Mouse (Mus musculus) hindbrain, postnatal 0 days (tissue): ENCODE measurements around the gene Hoxa3. TPM values are rescaled to one million over a fixed set of nuclear protein-coding genes. Genes with fewer than 3 reads are reported as not detected.

ENCODE experiments used
- ATAC-seq: fragments of 200-750 bp; cut with Nextera tagmentation; 2 replicates; pipeline ENCODE4 v1.8.0; 2017; ENCODE audit warnings: mild to moderate bottlenecking, moderate TSS enrichment, moderate library complexity
- DNase-seq: peaks from one replicate; pipeline ENCODE4 v3.0.0-alpha.2; 2015; ENCODE audit warnings: low spot score
- H3K27ac ChIP-seq: fragments of 300-500 bp; sonication (generic); 2 replicates; pipeline ENCODE4 v1.5.1; 2014; ENCODE audit warnings: mild to moderate bottlenecking
- H3K27me3 ChIP-seq: fragments of 300-500 bp; sonication (generic); 2 replicates; pipeline ENCODE4 v1.6.1; 2014; ENCODE audit warnings: low read length, mixed read lengths; ENCODE audit not compliant: insufficient read depth
- H3K36me3 ChIP-seq: fragments of 300-500 bp; sonication (generic); 2 replicates; pipeline ENCODE4 v1.6.1; 2014; ENCODE audit warnings: low read length, mixed read lengths; ENCODE audit not compliant: insufficient read depth
- H3K4me1 ChIP-seq: fragments of 300-500 bp; sonication (generic); 2 replicates; pipeline ENCODE4 v1.6.1; 2014; ENCODE audit warnings: antibody characterized with exemption, low read length, mixed read lengths; ENCODE audit not compliant: insufficient read depth
- H3K4me2 ChIP-seq: fragments of 300-500 bp; sonication (generic); 2 replicates; pipeline ENCODE4 v1.6.1; 2014; ENCODE audit warnings: low read depth, mild to moderate bottlenecking, low read length, moderate library complexity, mixed read lengths
- H3K4me3 ChIP-seq: fragments of 300-500 bp; sonication (generic); 2 replicates; pipeline ENCODE4 v1.5.1; 2014; ENCODE audit warnings: low read length
- H3K9ac ChIP-seq: fragments of 300-500 bp; sonication (generic); replicated peaks from 2 replicates; pipeline ENCODE4 v1.6.1; 2014; ENCODE audit warnings: mild to moderate bottlenecking, low read length, moderate library complexity, mixed read lengths
- H3K9me3 ChIP-seq: fragments of 300-500 bp; sonication (generic); 2 replicates; pipeline ENCODE4 v1.6.1; 2016; ENCODE audit warnings: low read length, mixed read lengths
- CTCF ChIP-seq: IDR thresholded peaks from 2 replicates; pipeline ENCODE4 v1.5.1; 2016; ENCODE audit warnings: antibody characterized with exemption, control low read depth, low read depth
- WGBS: fragments of 180-500 bp; shearing (Covaris S2); extraction: QIAGEN DNeasy Blood & Tissue Kit; methylation state at CpG from one replicate; pipeline ENCODE4 v1.1.7; 2014; 5-methylcytosine and 5-hydroxymethylcytosine counted together
- polyA plus RNA-seq: library from polyadenylated mRNA; unstranded; fragments of >200 nt; fragmentation: Nextera tagmentation; extraction: Ambion mirVana; gene quantifications from 2 replicates; pipeline ENCODE4 v1.2.1, GENCODE M21; 2015
- total RNA-seq: library from RNA; depleted of rRNA; stranded (reverse); fragments of >200 nt; gene quantifications from 2 replicates; pipeline ENCODE4 v1.2.3, GENCODE M21; 2014

The Hoxa3 gene
- total and polyA plus RNA-seq, 2 experiments from 2014 or later, result 7.9 to 9.8 TPM

- TF ChIP-seq CTCF, result no peak
- peak overlapping the region; percentile 39; the same call in 1 of the 2 replicates for H3K9ac ChIP-seq
Measured at GRCm38 (mm10) chr6:52161336-52162092, 51.6 kb downstream of the Hoxa3 start.

DNA sequence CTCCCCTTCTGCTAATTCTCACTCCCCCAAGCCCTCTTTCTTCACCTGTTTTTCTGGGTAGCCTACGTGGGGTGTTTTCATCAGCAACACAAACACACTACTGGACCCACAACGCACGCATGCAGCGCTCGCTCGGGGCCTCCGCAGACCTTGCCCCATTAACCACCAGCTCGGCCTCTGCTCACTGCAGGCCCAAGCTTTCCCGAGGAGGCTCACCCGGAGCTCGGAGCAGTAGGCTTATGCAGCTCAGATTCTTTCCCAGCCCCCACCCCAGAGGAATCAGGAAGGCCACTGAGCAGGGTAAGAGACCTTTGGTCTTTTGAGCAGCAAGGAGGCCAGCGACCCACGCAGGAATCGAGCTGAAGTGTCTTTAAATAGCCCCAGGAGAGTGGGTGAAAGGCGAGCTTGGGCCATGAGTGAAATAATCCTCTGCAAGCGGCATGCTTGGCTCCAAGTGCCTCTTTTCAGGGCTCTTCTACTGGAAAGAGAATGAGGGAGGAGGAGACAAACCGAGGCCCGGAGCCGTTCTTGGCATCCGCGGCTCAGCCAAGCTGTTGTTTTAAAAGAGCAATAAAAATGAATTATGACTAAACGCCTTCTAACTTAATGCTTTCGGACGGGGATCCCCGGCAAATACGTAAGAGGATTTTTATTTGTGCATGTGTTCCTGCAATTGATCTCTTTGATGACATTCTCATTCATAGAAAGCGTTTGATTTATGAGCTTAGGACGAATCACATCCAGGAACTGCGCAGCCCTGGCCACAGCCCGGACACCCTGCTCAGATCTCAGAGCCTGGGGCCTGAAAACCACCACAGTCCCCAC lies 52.4 kb downstream of the Hoxa3 start:
- Histone ChIP-seq H3K36me3 (no peaks in the 10 kb centered on the region), H3K4me3 (peak overlapping the region; percentile 67), H3K4me1 (no peaks in the 10 kb centered on the region), H3K27ac (peak overlapping the region; percentile 71), H3K27me3 (peaks cover 49% of the 10 kb centered on the region), H3K9me3 (no peaks in the 10 kb centered on the region), H3K9ac (peak overlapping the region; percentile 39), H3K4me2 (peak overlapping the region; percentile 93)
- DNase-seq (peak; percentile 65), ATAC-seq (no peak)
- 5% methylated on average over 30 of the region's 30 CpGs for WGBS
- TF ChIP-seq CTCF, result no peak; the same call in 1 of the 2 replicates

More at GRCm38 (mm10) chr6:52161336-52162092, 51.6 kb downstream of the Hoxa3 start:
- ATAC-seq (no peak), DNase-seq (peak; percentile 4)
- H3K27me3 ChIP-seq, result peaks cover 42% of the 10 kb centered on the region
- H3K4me3 ChIP-seq, result peak overlapping the region; percentile 67
- peak overlapping the region; percentile 71 for H3K27ac ChIP-seq
- H3K36me3 ChIP-seq, result no peaks in the 10 kb centered on the region
- H3K4me2 ChIP-seq, result peak overlapping the region; percentile 93
- H3K4me1 ChIP-seq, result no peaks in the 10 kb centered on the region
- WGBS, result 7% methylated on average over 8 of the region's 8 CpGs
- no peaks in the 10 kb centered on the region for H3K9me3 ChIP-seq

GRCm38 (mm10) chr6:52159979-52160378 lies 53.2 kb downstream of the Hoxa3 start:
- WGBS, result 5% methylated on average over 8 of the region's 9 CpGs
- Histone ChIP-seq H3K27me3 (peaks cover 56% of the 10 kb centered on the region), H3K9ac (peak overlapping the region; percentile 72; the same call in 1 of the 2 replicates), H3K27ac (peak overlapping the region; percentile 71; the same call in 1 of the 2 replicates), H3K4me1 (no peaks in the 10 kb centered on the region), H3K9me3 (no peaks in the 10 kb centered on the region), H3K4me3 (peak overlapping the region; percentile 67), H3K4me2 (peak overlapping the region; percentile 93), H3K36me3 (no peaks in the 10 kb centered on the region)
- TF ChIP-seq CTCF, result no peak
- DNase-seq (peak; percentile 52), ATAC-seq (no peak)

DNA sequence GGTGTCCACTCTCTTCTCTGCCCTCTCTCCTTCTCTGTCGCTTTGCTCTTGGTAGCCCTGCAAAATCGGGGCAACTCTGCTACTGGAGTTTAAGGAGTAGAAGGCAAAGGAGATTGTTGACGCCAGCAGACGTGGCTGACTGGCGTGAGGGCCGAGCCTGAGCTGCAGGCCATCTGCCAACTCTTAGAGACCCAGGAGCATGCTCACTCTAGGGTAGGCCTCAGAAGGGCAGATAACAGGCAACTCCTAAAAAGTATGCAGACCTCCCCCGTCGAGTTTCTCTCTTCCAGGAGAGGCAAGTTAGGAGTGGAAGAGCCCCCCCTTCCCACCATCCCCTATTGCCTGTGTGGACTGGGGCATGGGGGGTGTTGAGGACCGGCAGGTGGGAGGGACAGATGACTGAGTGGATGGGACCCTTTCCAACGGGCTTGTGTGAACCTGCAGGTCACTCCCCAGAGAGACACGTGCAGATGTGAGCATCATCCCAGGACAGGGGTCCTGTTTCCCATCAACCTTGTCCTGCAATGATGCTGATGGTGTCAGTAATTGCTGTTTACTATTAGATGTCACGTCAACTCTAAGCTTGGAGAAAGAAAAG lies 53.9 kb downstream of the Hoxa3 start:
- WGBS, result 6% methylated on average over 12 of the region's 12 CpGs
- Histone ChIP-seq H3K36me3 (no peaks in the 10 kb centered on the region), H3K9me3 (no peaks in the 10 kb centered on the region), H3K27me3 (peaks cover 64% of the 10 kb centered on the region), H3K4me1 (no peaks in the 10 kb centered on the region), H3K4me3 (peak overlapping the region; percentile 67), H3K9ac (peak overlapping the region; percentile 72), H3K4me2 (peak overlapping the region; percentile 93), H3K27ac (peak overlapping the region; percentile 71)
- DNase-seq (peak; percentile 44), ATAC-seq (0 out of 2 replicates have a peak, but pooled peaks have one; percentile 3)
- TF ChIP-seq CTCF, result no peak

DNA sequence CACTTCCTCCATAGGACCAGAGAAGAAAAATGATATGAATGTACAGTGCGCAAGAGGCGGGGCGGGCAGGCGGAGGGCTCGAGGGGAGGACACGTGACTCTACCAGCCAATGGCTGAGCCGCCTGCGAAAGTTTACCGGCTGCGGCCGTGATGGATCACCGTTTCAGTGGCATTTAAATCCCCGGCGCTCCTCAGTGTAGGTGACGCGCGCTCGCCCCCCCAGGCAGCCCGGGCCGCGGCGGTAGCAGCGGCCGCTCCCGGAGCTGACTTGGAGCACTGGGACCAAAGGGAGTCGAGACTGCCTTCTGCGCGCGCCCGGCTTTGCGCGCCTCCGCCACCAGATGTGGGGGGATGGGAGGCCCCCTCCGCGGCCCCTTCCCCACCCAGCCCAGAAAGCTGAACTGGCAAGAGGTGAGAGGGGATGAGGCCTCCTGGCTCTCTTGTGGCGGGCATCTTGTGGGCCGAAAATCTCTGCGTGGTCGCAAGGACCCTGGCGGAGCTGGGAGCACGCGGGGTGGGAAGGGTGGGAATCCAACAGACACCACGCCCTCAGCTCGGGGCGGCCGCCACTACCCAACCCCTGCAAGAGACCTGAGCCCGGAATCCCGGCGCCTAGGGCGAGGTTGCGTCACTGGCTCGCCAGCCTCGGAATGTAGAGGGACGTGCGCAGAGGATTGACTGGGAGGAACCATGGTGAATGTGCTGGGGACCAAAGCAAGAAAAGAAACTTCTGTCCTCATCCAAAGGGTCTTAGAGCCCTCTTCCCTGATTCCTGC lies 54.7 kb downstream of the Hoxa3 start, which contains the start of gene Hoxa1:
Gene Hoxa1 (minus strand): TSS at position 42 of the 776 bp plus-strand sequence.
- Histone ChIP-seq H3K36me3 (no peaks in the 10 kb centered on the region), H3K27me3 (peaks cover 63% of the 10 kb centered on the region), H3K4me1 (no peaks in the 10 kb centered on the region), H3K9ac (peak within 1 kb of the TSS; percentile 72), H3K9me3 (no peaks in the 10 kb centered on the region), H3K4me2 (peak within 1 kb of the TSS; percentile 93), H3K4me3 (peak within 1 kb of the TSS; percentile 67), H3K27ac (peak within 1 kb of the TSS; percentile 71)
- ATAC-seq, result peak; percentile 83
- under 1% methylated on average over 55 of the region's 55 CpGs for WGBS
- DNase-seq, result peak; percentile 85
- TF ChIP-seq CTCF, result no peak
